Comparison of ENCODE assay signal across 12 mouse cellular contexts in the genomic region with DNA sequence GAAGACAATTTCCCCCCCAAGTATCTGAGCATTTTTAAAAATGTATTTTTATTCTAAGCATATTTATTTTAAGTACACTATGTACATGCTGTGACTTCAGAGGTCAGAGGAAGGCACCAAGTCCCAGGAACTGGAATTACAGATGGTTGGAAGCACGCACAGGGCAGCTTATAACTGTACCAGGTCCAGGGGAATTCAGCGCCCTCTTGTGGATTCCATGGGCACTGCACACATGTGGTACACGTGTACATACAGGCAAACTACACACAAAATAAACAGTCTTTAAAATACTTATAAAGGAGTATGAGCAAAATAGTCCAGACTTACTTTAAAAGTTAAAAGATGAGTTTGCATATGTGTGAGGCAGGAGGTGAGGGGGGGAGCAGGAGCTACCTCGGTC. TPM values are rescaled to one million over a fixed set of nuclear protein-coding genes. Genes with fewer than 3 reads are reported as not detected.
DNase-seq lines count a peak whose midpoint lies in the region; ATAC-seq and TF ChIP-seq lines count a peak whose summit lies in the region.
"Had no signal": no experiment of that assay in that cellular context is flagged by ENCODE, and none has a peak within 500 bp of the region (broad histone marks: within the 10 kb centered on the region; RNA-seq: fewer than 3 reads in every experiment).

No protein-coding gene starts in this region.

- no peak for TF ChIP-seq EP300 in liver, embryonic 14.5 days (IDR thresholded peaks at IDR 0.05; ENCODE audit: low read depth)
- TF ChIP-seq EP300 in ES-Bruce4 (IDR thresholded peaks at IDR 0.05; ENCODE audit: insufficient read depth, low read depth, low read length): no peak

- no peaks in the 10 kb centered on the region for H3K9me3 ChIP-seq in liver, embryonic 14.5 days (ENCODE audit: control insufficient read depth, low read length)
- H3K9me3 ChIP-seq in liver, embryonic 12.5 days (replicated peaks): no peaks in the 10 kb centered on the region
- no peaks in the 10 kb centered on the region for H3K9me3 ChIP-seq in ES-Bruce4 (replicated peaks; ENCODE audit: control insufficient read depth, insufficient read depth, low read length, poor library complexity, severe bottlenecking)
- no peaks in the 10 kb centered on the region; the same call in 1 of the 2 replicates for H3K9me3 ChIP-seq in intestine, embryonic 16.5 days (ENCODE audit: control insufficient read depth, low read length)
- H3K9me3 ChIP-seq: forebrain, embryonic 12.5 days had no signal

- peak; percentile 54 to 80 for DNase-seq in cerebellum, postnatal 14 days
- DNase-seq in cerebellum, adult 18-20 months: no peak
- DNase-seq in liver, embryonic 14.5 days (ENCODE audit: low read depth in 3 of 3, low spot score in 3 of 3): peak in 1 of 3 experiments; percentile 4
- no peak for DNase-seq in frontal cortex, adult 2 months (ENCODE audit: extremely low spot score in 1 of 2, low spot score in 1 of 2)
- DNase-seq in frontal cortex, postnatal 25 days (ENCODE audit: low spot score in 2 of 2): no peak
- DNase-seq: adrenal gland, adult 8-10 months had no signal

- H3K4me3 ChIP-seq in liver, embryonic 14.5 days (ENCODE audit: insufficient read depth in 1 of 2, low read depth in 2 of 2, low read length in 2 of 2): no peak overlapping the region
- H3K4me3 ChIP-seq in liver, embryonic 12.5 days: no peak overlapping the region
- no peak overlapping the region for H3K4me3 ChIP-seq in ES-Bruce4 (ENCODE audit: low read depth, low read length)
- H3K4me3 ChIP-seq in intestine, embryonic 16.5 days (ENCODE audit: low read length): no peak overlapping the region
- H3K4me3 ChIP-seq: forebrain, embryonic 12.5 days had no signal

- H3K4me2 ChIP-seq in liver, embryonic 14.5 days (ENCODE audit: low read depth): no peak overlapping the region
- no peak overlapping the region for H3K4me2 ChIP-seq in liver, embryonic 12.5 days
- H3K4me2 ChIP-seq in intestine, embryonic 16.5 days (ENCODE audit: low read depth, low read length): no peak overlapping the region
- H3K4me2 ChIP-seq: forebrain, embryonic 12.5 days; heart, embryonic 11.5 days had no signal

- H3K27ac ChIP-seq in liver, embryonic 14.5 days: no peak overlapping the region
- H3K27ac ChIP-seq in liver, embryonic 12.5 days: no peak overlapping the region
- H3K27ac ChIP-seq in ES-Bruce4 (ENCODE audit: insufficient read depth, low read length): no peak overlapping the region
- peak overlapping the region; percentile 1; the same call in 1 of the 2 replicates for H3K27ac ChIP-seq in intestine, embryonic 16.5 days (ENCODE audit: low read length)
- H3K27ac ChIP-seq: forebrain, embryonic 12.5 days had no signal

- no peaks in the 10 kb centered on the region for H3K4me1 ChIP-seq in liver, embryonic 14.5 days (replicated peaks; ENCODE audit: control insufficient read depth in 2 of 2, insufficient read depth in 2 of 2, low read length in 1 of 2)
- H3K4me1 ChIP-seq in liver, embryonic 12.5 days: no peaks in the 10 kb centered on the region
- peaks cover 2% of the 10 kb centered on the region for H3K4me1 ChIP-seq in ES-Bruce4 (ENCODE audit: control insufficient read depth, insufficient read depth, low read length)
- peaks cover 16% of the 10 kb centered on the region for H3K4me1 ChIP-seq in intestine, embryonic 16.5 days (ENCODE audit: control insufficient read depth, insufficient read depth, low read length)
- H3K4me1 ChIP-seq: forebrain, embryonic 12.5 days had no signal

- H3K9ac ChIP-seq in liver, embryonic 14.5 days (replicated peaks): no peak overlapping the region
- no peak overlapping the region for H3K9ac ChIP-seq in liver, embryonic 12.5 days
- no peak overlapping the region for H3K9ac ChIP-seq in ES-Bruce4 (ENCODE audit: low read depth, poor library complexity, severe bottlenecking)
- H3K9ac ChIP-seq in intestine, embryonic 16.5 days (ENCODE audit: low read depth, low read length): no peak overlapping the region
- H3K9ac ChIP-seq: forebrain, embryonic 12.5 days had no signal

- 64% methylated on average over 4 of the region's 4 CpGs for whole genome bisulfite sequencing in liver, embryonic 14.5 days (ENCODE audit: insufficient replicate concordance)
- WGBS in liver, embryonic 12.5 days (ENCODE audit: insufficient replicate concordance): 60% methylated on average over 4 of the region's 4 CpGs
- WGBS in intestine, embryonic 16.5 days: 80% methylated on average over 4 of the region's 4 CpGs

- H3K36me3 ChIP-seq in liver, embryonic 14.5 days (replicated peaks; ENCODE audit: control insufficient read depth, insufficient read depth, low read depth): no peaks in the 10 kb centered on the region
- no peaks in the 10 kb centered on the region for H3K36me3 ChIP-seq in liver, embryonic 12.5 days
- H3K36me3 ChIP-seq in ES-Bruce4 (ENCODE audit: control insufficient read depth, insufficient read depth, low read length, poor library complexity, severe bottlenecking): no peaks in the 10 kb centered on the region
- no peaks in the 10 kb centered on the region for H3K36me3 ChIP-seq in intestine, embryonic 16.5 days (ENCODE audit: control insufficient read depth, insufficient read depth, low read length)
- H3K36me3 ChIP-seq: forebrain, embryonic 12.5 days had no signal

- no peaks in the 10 kb centered on the region for H3K27me3 ChIP-seq in liver, embryonic 14.5 days (ENCODE audit: control insufficient read depth, insufficient read depth, low read length)
- no peaks in the 10 kb centered on the region for H3K27me3 ChIP-seq in liver, embryonic 12.5 days (replicated peaks)
- no peaks in the 10 kb centered on the region for H3K27me3 ChIP-seq in ES-Bruce4 (ENCODE audit: control insufficient read depth, insufficient read depth, low read length, poor library complexity, severe bottlenecking)
- H3K27me3 ChIP-seq in intestine, embryonic 16.5 days (replicated peaks; ENCODE audit: control insufficient read depth, insufficient read depth, low read length): no peaks in the 10 kb centered on the region
- H3K27me3 ChIP-seq: forebrain, embryonic 12.5 days had no signal

- TF ChIP-seq CTCF in liver, embryonic 14.5 days (IDR thresholded peaks at IDR 0.05; ENCODE audit: low read depth): peak; percentile 63
- TF ChIP-seq CTCF in ES-Bruce4 (IDR thresholded peaks at IDR 0.05; ENCODE audit: low read depth, low read length): peak; percentile 58

- TF ChIP-seq POLR2A in ES-Bruce4 (IDR thresholded peaks at IDR 0.05; ENCODE audit: insufficient read depth, low read length): no peak

- ATAC-seq in liver, embryonic 14.5 days (ENCODE audit: insufficient read depth): no peak
- no peak for ATAC-seq in liver, embryonic 12.5 days
- ATAC-seq in intestine, embryonic 16.5 days: no peak
- ATAC-seq: inflammation-experienced regulatory T-cells, adult 6 months had no signal

RNA-seq across cellular contexts. Expression of a gene that starts 45.5 kb away (rescaled TPM):
- polyA plus RNA-seq in liver, embryonic 14.5 days (2012; rRNA removed): 0.14 and 0.18 TPM in 2 replicates
- polyA plus RNA-seq in liver, embryonic 14.5 days (2014; fragmentation: Nextera tagmentation; extraction: Ambion mirVana): 0.08 and 0.15 TPM in 2 replicates
- 0.24 and 0.37 TPM in 2 replicates for polyA plus RNA-seq in liver, embryonic 12.5 days (2016; fragmentation: Nextera tagmentation; extraction: Ambion mirVana)
- 3.6 and 4.0 TPM in 2 replicates for polyA plus RNA-seq in ES-Bruce4 (2011; ENCODE audit: insufficient read depth, insufficient read length, low read depth, missing spikeins)
- 1.5 and 1.7 TPM in 2 replicates for polyA plus RNA-seq in intestine, embryonic 16.5 days (2015; fragmentation: Nextera tagmentation; extraction: Ambion mirVana)
- 150 and 161 TPM in 2 replicates for polyA plus RNA-seq in frontal cortex, adult 2 months (2012; rRNA removed)
- polyA plus RNA-seq: inflammation-experienced regulatory T-cells, adult 6 months had no signal

Comparison
In these comparisons a context has a peak if more than half of its experiments do, and no peak if none do; other contexts are left out.
1. DNase-seq: peak in cerebellum, postnatal 14 days (2 of 2); none in cerebellum, adult 18-20 months (0 of 2), frontal cortex, adult 2 months (0 of 2) and frontal cortex, postnatal 25 days (0 of 2).
2. RNA of a gene that starts 45.5 kb away (polyA plus RNA-seq): 150 to 161 TPM in frontal cortex, adult 2 months; 3.6 to 4.0 TPM in ES-Bruce4, 1.5 to 1.7 TPM in intestine, embryonic 16.5 days, 0.24 to 0.37 TPM in liver, embryonic 12.5 days and 0.08 to 0.18 TPM in liver, embryonic 14.5 days; every median in the first group is over 10 times any median in the second.